Mouse (Mus musculus): ENCODE data around the gene Crhr1. TPM values are rescaled to one million over a fixed set of nuclear protein-coding genes. Genes with fewer than 3 reads are reported as not detected.
"Not testable (repeated sequence)": the region's sequence is repeated elsewhere in the genome, so short reads cannot be mapped to it uniquely, and the experiment has no call there.

Gene Crhr1
- polyA plus RNA-seq, 1 experiment: 0.08 TPM

DNA sequence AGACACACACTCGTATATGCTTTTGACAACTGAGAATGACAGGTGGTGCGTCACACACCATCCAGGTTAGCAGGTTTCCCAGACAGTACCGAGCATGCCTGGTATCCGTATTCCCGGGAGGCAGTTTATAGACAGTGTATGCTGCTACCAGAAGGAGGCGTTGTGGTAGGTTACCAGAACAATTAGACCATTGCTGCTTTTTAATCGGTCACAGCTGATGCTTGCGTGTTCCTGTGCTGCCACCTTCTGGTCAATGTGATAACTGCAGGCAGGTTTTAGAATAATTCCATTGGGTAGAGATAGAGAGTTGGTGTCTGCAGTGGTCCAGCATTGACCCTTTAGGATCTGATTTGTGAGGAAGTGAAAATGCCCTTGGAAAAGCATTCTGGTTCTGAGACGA is 63.1 kb downstream of the Crhr1 start:
- peak; percentile 33 for DNase-seq (ENCODE audit: low spot score)

GRCm38 (mm10) chr11:104197861-104198260 is 65.2 kb downstream of the Crhr1 start:
- DNase-seq (ENCODE audit: low spot score): no peak

DNA sequence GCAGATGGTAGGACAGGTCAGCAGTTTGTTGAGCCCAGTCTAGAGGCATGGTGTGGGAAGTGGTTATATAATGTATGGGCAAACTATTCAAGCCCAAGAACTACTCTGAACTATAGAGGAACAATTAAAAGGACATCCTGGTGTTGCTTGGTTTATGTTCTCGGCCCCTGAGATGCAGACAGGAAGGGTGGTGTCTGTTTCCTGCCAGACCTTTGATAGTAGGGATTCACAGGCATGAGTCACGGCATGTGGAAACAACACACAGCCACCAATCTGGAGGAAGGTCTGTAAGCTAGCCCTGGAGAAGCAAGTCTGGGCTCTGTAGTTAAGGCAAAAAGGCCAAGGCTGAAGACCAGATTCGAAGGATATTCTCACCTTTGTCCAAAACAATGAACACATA is 70.6 kb downstream of the Crhr1 start:
- no peak for DNase-seq (ENCODE audit: low spot score)

DNA sequence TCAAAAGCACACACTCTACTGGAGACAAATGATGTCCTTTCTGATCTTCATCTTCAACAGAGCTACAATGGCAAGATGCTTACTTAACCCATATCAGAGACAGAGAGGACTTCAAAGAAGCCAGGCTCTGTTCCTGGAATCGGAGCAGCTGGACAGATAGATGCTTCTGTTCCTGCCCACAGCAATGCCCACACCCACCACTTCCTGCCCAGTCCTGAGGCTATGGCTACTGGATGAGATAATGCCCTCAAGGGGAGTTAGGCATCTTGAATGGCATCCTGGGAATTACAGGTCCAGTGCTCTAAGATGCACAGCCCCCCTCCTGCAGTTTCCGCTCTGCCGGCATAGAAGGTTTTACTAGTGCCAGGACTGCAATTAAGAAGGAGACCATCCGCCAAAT is 73.9 kb downstream of the Crhr1 start:
- no peak for DNase-seq (ENCODE audit: low spot score)

- DNase-seq (ENCODE audit: low spot score): no peak
Measured at GRCm38 (mm10) chr11:104209041-104209440, 76.4 kb downstream of the Crhr1 start.

DNA sequence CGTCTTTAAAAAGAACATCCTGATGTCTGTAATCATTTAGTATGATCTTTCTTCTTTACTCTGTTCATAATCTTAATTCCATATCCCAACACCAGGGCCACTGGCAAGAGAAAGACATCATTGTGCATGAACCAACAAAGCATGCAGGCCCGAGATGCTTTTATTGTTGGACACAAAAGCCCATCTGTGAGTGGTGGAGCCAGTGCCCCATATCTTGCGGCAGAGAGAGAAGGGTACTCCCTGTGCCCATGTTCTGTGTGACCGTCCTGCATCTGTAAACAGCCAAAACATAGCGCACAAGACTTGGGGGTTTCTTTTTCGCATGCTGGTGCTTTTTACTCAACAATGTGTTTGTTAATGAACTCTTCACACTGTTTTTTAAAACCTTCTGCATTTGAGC is 78.6 kb downstream of the Crhr1 start:
- DNase-seq (ENCODE audit: low spot score): no peak

GRCm38 (mm10) chr11:104214128-104214527 is 81.5 kb downstream of the Crhr1 start:
- not testable (repeated sequence) for DNase-seq (ENCODE audit: low spot score)

GRCm38 (mm10) chr11:104218075-104218474 is 85.4 kb downstream of the Crhr1 start:
- no peak for DNase-seq (ENCODE audit: low spot score)

- no peak for DNase-seq (ENCODE audit: low spot score)
Measured at GRCm38 (mm10) chr11:104220291-104220690, 87.6 kb downstream of the Crhr1 start.

DNA sequence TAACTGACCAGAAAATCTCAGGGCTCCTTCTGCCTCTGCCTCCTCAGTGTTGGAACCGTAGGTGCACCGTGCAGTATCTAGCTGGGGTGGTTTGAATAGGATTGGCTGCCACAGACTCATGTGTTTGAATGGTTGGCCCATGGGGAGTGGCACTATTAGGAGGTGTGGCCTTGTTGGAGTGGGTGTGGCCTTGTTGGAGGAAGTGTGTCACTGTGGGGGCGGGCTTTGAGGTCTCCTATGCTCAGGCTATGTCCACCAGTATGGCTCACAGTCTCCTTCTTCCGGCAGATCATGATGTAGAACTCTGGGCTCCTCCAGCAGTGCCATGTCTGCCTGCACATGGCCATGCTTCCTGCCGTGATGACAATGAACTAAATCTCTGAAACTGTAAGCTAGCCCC is 89.1 kb downstream of the Crhr1 start:
- DNase-seq (ENCODE audit: low spot score): no peak

- DNase-seq (ENCODE audit: low spot score): no peak
Measured at GRCm38 (mm10) chr11:104223301-104223700, 90.6 kb downstream of the Crhr1 start.

Other genes with a start within 250 kb of the Crhr1 start
- gene Nsf, start 178.8 kb upstream of the Crhr1 start, polyA plus RNA-seq (2012; rRNA removed): 27.8 and 30.2 TPM in 2 replicates
- 43.7 and 53.1 TPM in 2 replicates for gene Arf2, start 166.1 kb upstream of the Crhr1 start, polyA plus RNA-seq (2012; rRNA removed)
- not detected in 2 replicates for gene Sppl2c, start 53.5 kb downstream of the Crhr1 start, polyA plus RNA-seq (2012; rRNA removed)
- 1.5 and 2.7 TPM in 2 replicates for gene Mapt, start 98.5 kb downstream of the Crhr1 start, polyA plus RNA-seq (2012; rRNA removed)